Mouse (Mus musculus) testis, adult 10 weeks (tissue): ENCODE measurements around the gene Adcy4. TPM values are rescaled to one million over a fixed set of nuclear protein-coding genes. Genes with fewer than 3 reads are reported as not detected.

Experiments
- polyA plus RNA-seq: library from polyadenylated mRNA; stranded (reverse); fragments of 350-450 nt; fragmentation: Illumina TruSeq; extraction: RNeasy Lipid Tissue Mini Kit (QIAGEN cat#74804); gene quantifications from one replicate; pipeline ENCODE4 v1.2.3, GENCODE M21; 2014; ENCODE audit warnings: low read depth, low replicate concordance

Adcy4 gene
- polyA plus RNA-seq, result 0.06 TPM

GRCm38 (mm10) chr14:55783958-55784235 is at the start of gene Adcy4:
Gene Adcy4, minus strand, starts transcription at chr14:55784095.

GRCm38 (mm10) chr14:55822991-55823762 is 39.3 kb upstream of the Adcy4 start, which contains the start of gene Nfatc4:
Gene Nfatc4, plus strand, starts transcription at chr14:55823144.

GRCm38 (mm10) chr14:55788256-55789050 is 4.6 kb upstream of the Adcy4 start, which contains the start of gene Ripk3:
Gene Ripk3, minus strand, starts transcription at chr14:55788865.

GRCm38 (mm10) chr14:55765696-55766095 is 18.2 kb downstream of the Adcy4 start, which contains the start of gene Ltb4r1:
Gene Ltb4r1, plus strand, starts transcription at chr14:55765962.

GRCm38 (mm10) chr14:55761163-55761562 is 22.7 kb downstream of the Adcy4 start, which contains the start of gene Ltb4r2:
Gene Ltb4r2, plus strand, starts transcription at chr14:55761428.

GRCm38 (mm10) chr14:55758363-55758784 is 25.5 kb downstream of the Adcy4 start, which contains the start of gene Cideb:
Gene Cideb, minus strand, starts transcription at chr14:55758458.

GRCm38 (mm10) chr14:55745180-55745860 is 38.6 kb downstream of the Adcy4 start, which contains the start of the genes Dhrs1 and Nop9:
Gene Dhrs1, minus strand, starts transcription at chr14:55745690.
Gene Nop9, plus strand, starts transcription at chr14:55745693.

GRCm38 (mm10) chr14:55721700-55722437 is 62.0 kb downstream of the Adcy4 start, which contains the start of gene Rabggta:
Gene Rabggta, minus strand, starts transcription at chr14:55722263.

Other genes with a start within 250 kb of the Adcy4 start
- gene Pck2, start 243.8 kb downstream of the Adcy4 start, polyA plus RNA-seq, result 0.35 TPM
- gene Dcaf11, start 224.1 kb downstream of the Adcy4 start, polyA plus RNA-seq, result 14.7 TPM
- gene A730061H03Rik, start 223.7 kb downstream of the Adcy4 start, polyA plus RNA-seq, result not detected
- not detected for gene Fitm1, start 208.5 kb downstream of the Adcy4 start, polyA plus RNA-seq
- gene Psme1, start 206.0 kb downstream of the Adcy4 start, polyA plus RNA-seq, result 25.6 TPM
- 2.7 TPM for gene Emc9, start 198.8 kb downstream of the Adcy4 start, polyA plus RNA-seq
- gene Psme2, start 193.0 kb downstream of the Adcy4 start, polyA plus RNA-seq, result 17.0 TPM
- 2.1 TPM for gene Rnf31, start 192.4 kb downstream of the Adcy4 start, polyA plus RNA-seq
- 2.6 TPM for gene Irf9, start 180.5 kb downstream of the Adcy4 start, polyA plus RNA-seq
- gene Rec8, start 166.1 kb downstream of the Adcy4 start, polyA plus RNA-seq, result 8.3 TPM
- gene Ipo4, start 148.1 kb downstream of the Adcy4 start, polyA plus RNA-seq, result 67.7 TPM
- gene Gm49378, start 146.2 kb downstream of the Adcy4 start, polyA plus RNA-seq, result 1.6 TPM
- 5.9 TPM for gene Tm9sf1, start 140.3 kb downstream of the Adcy4 start, polyA plus RNA-seq
- 45.9 TPM for gene Tssk4, start 133.9 kb downstream of the Adcy4 start, polyA plus RNA-seq
- gene Mdp1, start 123.6 kb downstream of the Adcy4 start, polyA plus RNA-seq, result 4.4 TPM
- 54.2 TPM for gene Gmpr2, start 112.2 kb downstream of the Adcy4 start, polyA plus RNA-seq
- 54.1 TPM for gene Nedd8, start 112.0 kb downstream of the Adcy4 start, polyA plus RNA-seq
- gene Tinf2, start 102.3 kb downstream of the Adcy4 start, polyA plus RNA-seq, result 18.0 TPM
- not detected for gene Tgm1, start 70.2 kb downstream of the Adcy4 start, polyA plus RNA-seq
- gene Rabggta, start 61.8 kb downstream of the Adcy4 start, polyA plus RNA-seq, result 0.35 TPM
- 45.7 TPM for gene Dhrs1, start 38.4 kb downstream of the Adcy4 start, polyA plus RNA-seq
- gene Nop9, start 38.4 kb downstream of the Adcy4 start, polyA plus RNA-seq, result 53.9 TPM
- not detected for gene Cideb, start 25.6 kb downstream of the Adcy4 start, polyA plus RNA-seq
- gene Ltb4r2, start 22.7 kb downstream of the Adcy4 start, polyA plus RNA-seq, result not detected
- gene Ltb4r1, start 18.1 kb downstream of the Adcy4 start, polyA plus RNA-seq, result not detected
- 0.69 TPM for gene Ripk3, start 4.8 kb upstream of the Adcy4 start, polyA plus RNA-seq
- 0.11 TPM for gene Nfatc4, start 39.0 kb upstream of the Adcy4 start, polyA plus RNA-seq
- gene Nynrin, start 69.9 kb upstream of the Adcy4 start, polyA plus RNA-seq, result 0.03 TPM
- gene Cbln3, start 100.3 kb upstream of the Adcy4 start, polyA plus RNA-seq, result 0.38 TPM
- 2.2 TPM for gene Khnyn, start 100.9 kb upstream of the Adcy4 start, polyA plus RNA-seq
- 15.9 TPM for gene Sdr39u1, start 116.2 kb upstream of the Adcy4 start, polyA plus RNA-seq
- gene Cma1, start 160.6 kb upstream of the Adcy4 start, polyA plus RNA-seq, result not detected
- gene Cma2, start 166.9 kb upstream of the Adcy4 start, polyA plus RNA-seq, result not detected
- gene Mcpt1, start 233.9 kb upstream of the Adcy4 start, polyA plus RNA-seq, result not detected
- not detected for gene Mcpt9, start 246.4 kb upstream of the Adcy4 start, polyA plus RNA-seq